Mouse (Mus musculus) cerebellum, postnatal 25 days (tissue): ENCODE data around the gene Kcnj12.

Experiments
- DNase-seq, 2 experiments: peaks; one replicate each; pipeline ENCODE4 v3.0.0; 2021; ENCODE audit warnings: mixed read lengths in 2 of 2

Gene Kcnj12

DNA sequence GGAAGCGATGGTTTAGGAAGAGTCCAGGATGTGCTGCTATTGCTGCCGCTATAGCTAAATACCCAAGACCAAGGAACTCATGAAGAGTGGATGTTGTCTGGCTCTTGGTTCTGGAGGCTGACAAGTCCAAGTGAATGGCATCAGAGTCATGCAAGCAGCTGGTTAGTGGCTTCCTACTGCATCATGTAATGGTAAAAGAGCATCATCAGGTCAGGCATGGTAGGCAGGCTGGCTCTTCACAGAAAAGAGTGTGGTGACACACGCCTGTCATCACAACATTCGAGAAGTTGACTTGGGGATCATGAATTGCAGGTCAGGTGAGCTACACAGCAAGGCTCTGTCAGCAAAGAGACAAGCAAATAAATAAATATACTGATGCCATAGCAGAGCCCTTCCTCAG lies 89.1 kb downstream of the Kcnj12 start:
- no peak for DNase-seq

DNA sequence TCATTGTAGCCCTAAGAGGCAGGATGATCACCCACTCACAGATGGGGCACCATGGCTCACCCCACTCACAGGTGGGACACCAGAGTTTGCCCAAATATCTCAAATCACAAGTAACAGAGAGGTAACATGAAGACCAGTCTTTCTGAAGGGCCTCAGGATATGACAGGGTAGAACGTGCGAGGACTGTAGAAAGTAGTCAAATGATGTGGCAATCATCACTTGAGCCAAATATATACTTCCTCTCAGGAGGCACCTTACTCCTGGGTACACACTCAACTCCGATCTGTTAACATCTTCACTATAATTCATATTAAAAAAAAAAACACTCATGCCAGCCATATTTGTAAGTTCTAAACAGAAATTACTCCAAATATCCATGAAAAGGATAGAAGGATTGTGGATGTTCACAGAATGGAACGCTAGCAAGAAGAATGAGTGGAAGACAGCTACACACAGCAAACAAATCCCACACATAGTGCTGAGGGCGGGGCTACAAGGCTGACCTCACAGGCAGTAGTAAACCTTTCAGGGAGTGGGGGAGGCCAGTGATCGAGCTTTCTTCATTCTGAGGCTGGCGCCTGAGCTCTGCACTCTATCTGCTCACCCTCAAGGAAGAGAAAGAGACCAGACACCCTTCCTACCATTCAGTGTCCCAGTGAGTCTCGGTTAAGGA lies 90.1 kb downstream of the Kcnj12 start:
- DNase-seq: no peak

DNA sequence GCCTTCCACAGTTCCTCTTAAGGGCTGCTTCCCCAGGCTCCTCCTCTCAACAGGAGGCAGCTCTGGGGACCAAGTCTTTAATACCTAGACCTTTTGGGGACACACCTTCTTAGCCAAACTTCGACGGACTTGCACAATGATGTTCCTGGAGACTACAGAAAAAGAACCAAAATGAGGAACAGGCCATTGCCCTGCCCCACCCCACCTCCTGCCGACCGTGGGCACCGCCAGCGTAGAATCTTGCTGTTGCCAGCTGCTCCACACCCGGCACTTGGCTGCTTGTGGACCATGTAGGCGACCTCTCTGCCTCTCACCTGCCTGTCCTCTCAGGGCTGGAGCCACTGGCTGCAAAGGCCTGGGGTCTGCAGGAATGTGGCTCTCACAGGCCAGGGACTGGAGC lies 93.9 kb downstream of the Kcnj12 start:
- no peak for DNase-seq

DNA sequence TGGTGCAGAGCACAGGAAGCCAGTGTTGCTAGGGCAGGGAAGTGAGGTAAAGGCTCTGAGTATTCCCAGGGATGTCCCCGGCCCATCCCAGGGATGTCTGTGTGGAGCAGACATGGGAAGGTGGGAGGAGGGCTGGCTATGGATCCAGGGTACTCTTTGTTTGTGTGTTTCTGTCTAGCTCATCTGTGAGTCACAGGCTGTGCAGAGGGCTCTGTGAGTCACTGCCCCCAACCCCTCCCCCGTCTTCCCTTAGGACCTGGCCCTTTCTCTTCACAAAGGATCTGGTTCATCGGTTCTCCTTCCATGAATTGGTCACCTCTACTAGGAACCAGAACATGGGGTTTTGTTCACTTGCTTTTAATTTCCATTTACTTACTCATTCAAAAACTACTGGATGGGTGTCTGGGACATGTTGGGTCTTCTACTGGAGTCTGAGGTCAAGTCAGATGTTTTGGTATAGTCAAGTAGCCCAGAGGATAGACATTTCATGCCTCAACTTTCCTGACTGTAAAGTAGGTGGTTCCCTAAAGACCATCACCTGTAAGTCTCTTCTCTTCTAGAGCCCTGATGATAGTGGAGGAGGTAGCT lies 97.7 kb downstream of the Kcnj12 start:
- no peak for DNase-seq
